Mouse (Mus musculus) right cerebral cortex, adult 2 months (tissue): ENCODE data around the gene Hjurp.
"Not testable (repeated sequence)": the region's sequence is repeated elsewhere in the genome, so short reads cannot be mapped to it uniquely, and the experiment has no call there.

Source experiments
- DNase-seq, 2 experiments: peaks; one replicate each; pipeline ENCODE4 v3.0.0; 2021 to 2022; ENCODE audit warnings: low spot score in 2 of 2

The Hjurp gene

GRCm38 (mm10) chr1:88223591-88223990 is 53.8 kb downstream of the Hjurp start:
- DNase-seq, result no peak

- not testable (repeated sequence) for DNase-seq
These were observed 54.4 kb downstream of the Hjurp start for GRCm38 (mm10) chr1:88223011-88223515.

- DNase-seq, result no peak
These were observed 55.2 kb downstream of the Hjurp start for GRCm38 (mm10) chr1:88222216-88222615.

- DNase-seq, result no peak
These were observed 57.1 kb downstream of the Hjurp start for GRCm38 (mm10) chr1:88220336-88220735.

- no peak for DNase-seq
These were observed 58.4 kb downstream of the Hjurp start for GRCm38 (mm10) chr1:88219054-88219453.

- no peak for DNase-seq
These were observed 58.8 kb downstream of the Hjurp start for GRCm38 (mm10) chr1:88218591-88218990.

- DNase-seq, result no peak
These were observed 59.4 kb downstream of the Hjurp start for GRCm38 (mm10) chr1:88218051-88218450.

GRCm38 (mm10) chr1:88217576-88217975 is 59.9 kb downstream of the Hjurp start:
- DNase-seq, result no peak

- DNase-seq, result no peak
These were observed 60.3 kb downstream of the Hjurp start for GRCm38 (mm10) chr1:88217144-88217543.

GRCm38 (mm10) chr1:88216551-88216950 is 60.9 kb downstream of the Hjurp start:
- DNase-seq, result no peak

- DNase-seq, result no peak
These were observed 61.7 kb downstream of the Hjurp start for GRCm38 (mm10) chr1:88215466-88216380.

GRCm38 (mm10) chr1:88214462-88214952 is 62.9 kb downstream of the Hjurp start:
- DNase-seq, result no peak

- no peak for DNase-seq
These were observed 63.5 kb downstream of the Hjurp start for GRCm38 (mm10) chr1:88213766-88214461.

- DNase-seq, result no peak
These were observed 64.4 kb downstream of the Hjurp start for GRCm38 (mm10) chr1:88213061-88213460.
